Mouse (Mus musculus) MEL (cell line): ENCODE measurements around the gene Agmat. TPM values are rescaled to one million over a fixed set of nuclear protein-coding genes. Genes with fewer than 3 reads are reported as not detected.

ENCODE experiments used
- DNase-seq: peaks from one replicate; pipeline ENCODE4 v3.0.0; 2011; ENCODE audit warnings: low read depth, low spot score
- H3K27ac ChIP-seq: 2 replicates; pipeline ENCODE4 v1.5.1; 2012; ENCODE audit warnings: low read depth, mild to moderate bottlenecking, control low read depth, low read length, moderate library complexity; ENCODE audit not compliant: control insufficient read depth
- H3K27me3 ChIP-seq, 2 experiments: fragments of 150-350 bp in 1 of 2; sonication (generic) in 1 of 2; 2 replicates each; pipeline ENCODE4 v1.6.1; 2012; ENCODE audit warnings: low read length in 2 of 2, mild to moderate bottlenecking in 2 of 2, improper control_type of control experiment in 1 of 2, moderate library complexity in 1 of 2; ENCODE audit not compliant: insufficient read depth in 2 of 2, control insufficient read depth in 1 of 2
- H3K36me3 ChIP-seq, 2 experiments: 2 replicates each; pipeline ENCODE4 v1.6.1; 2012 to 2014; ENCODE audit warnings: low read length in 2 of 2, improper control_type of control experiment in 1 of 2, inconsistent platforms in 1 of 2, mild to moderate bottlenecking in 1 of 2; ENCODE audit not compliant: insufficient read depth in 2 of 2, control insufficient read depth in 1 of 2
- H3K4me1 ChIP-seq, 2 experiments: fragments of 150-350 bp in 1 of 2; sonication (generic) in 1 of 2; 2 replicates each; pipeline ENCODE4 v1.6.1; 2012; ENCODE audit warnings: low read length in 2 of 2, improper control_type of control experiment in 1 of 2, mild to moderate bottlenecking in 1 of 2; ENCODE audit not compliant: insufficient read depth in 2 of 2, control insufficient read depth in 1 of 2
- H3K4me3 ChIP-seq, 2 experiments: fragments of 150-350 bp in 1 of 2; sonication (generic) in 1 of 2; 2 replicates each; pipeline ENCODE4 v1.5.1; 2012; ENCODE audit warnings: low read depth in 2 of 2, low read length in 2 of 2, mild to moderate bottlenecking in 2 of 2, moderate library complexity in 2 of 2, control low read depth in 1 of 2, improper control_type of control experiment in 1 of 2; ENCODE audit not compliant: control insufficient read depth in 1 of 2, insufficient read depth in 1 of 2
- H3K79me2 ChIP-seq: 2 replicates; pipeline ENCODE4 v1.6.1; 2012; ENCODE audit warnings: mild to moderate bottlenecking, low read length, moderate library complexity; ENCODE audit not compliant: control insufficient read depth, poor library complexity, insufficient read depth
- H3K9ac ChIP-seq: 2 replicates; pipeline ENCODE4 v1.6.1; 2012; ENCODE audit warnings: low read depth, mild to moderate bottlenecking, control low read depth, low read length, moderate library complexity; ENCODE audit not compliant: control insufficient read depth, poor library complexity, severe bottlenecking
- H3K9me3 ChIP-seq: fragments of 150-350 bp; sonication (generic); replicated peaks from 2 replicates; pipeline ENCODE4 v1.6.1; 2012; ENCODE audit warnings: mild to moderate bottlenecking, low read length, improper control_type of control experiment, moderate library complexity; ENCODE audit not compliant: insufficient read depth
- BHLHE40 ChIP-seq: IDR thresholded peaks from 2 replicates; pipeline ENCODE4 v1.6.1; 2012; ENCODE audit warnings: low read depth, mild to moderate bottlenecking, inconsistent platforms, low read length, improper control_type of control experiment, borderline replicate concordance
- CHD1 ChIP-seq: IDR thresholded peaks from 2 replicates; pipeline ENCODE4 v1.6.1; 2012; ENCODE audit warnings: low read depth, mild to moderate bottlenecking, inconsistent platforms, low read length, improper control_type of control experiment
- CTCF ChIP-seq, 3 experiments: IDR thresholded peaks in 2 of 3; conservative IDR thresholded peaks in 1 of 3; 2 replicates each; pipeline ENCODE4 v1.5.1; 2011 to 2012; ENCODE audit warnings: low read length in 3 of 3, low read depth in 2 of 3, mild to moderate bottlenecking in 2 of 3, improper control_type of control experiment in 1 of 3, inconsistent platforms in 1 of 3, mixed read lengths in 1 of 3, moderate library complexity in 1 of 3; ENCODE audit not compliant: control insufficient read depth in 1 of 3, insufficient read depth in 1 of 3, poor library complexity in 1 of 3, severe bottlenecking in 1 of 3
- EP300 ChIP-seq, 2 experiments: IDR thresholded peaks; 2 replicates each; pipeline ENCODE4 v1.6.1; 2011; ENCODE audit warnings: improper control_type of control experiment in 2 of 2, low read length in 2 of 2, low read depth in 1 of 2, mild to moderate bottlenecking in 1 of 2
- ETS1 ChIP-seq: IDR thresholded peaks from 2 replicates; pipeline ENCODE4 v1.6.1; 2012; ENCODE audit warnings: low read depth, mild to moderate bottlenecking, inconsistent platforms, low read length, improper control_type of control experiment, moderate library complexity
- GABPA ChIP-seq: IDR thresholded peaks from 2 replicates; pipeline ENCODE4 v1.6.1; 2012; ENCODE audit warnings: low read depth, mild to moderate bottlenecking, inconsistent platforms, low read length, improper control_type of control experiment, moderate library complexity
- HCFC1 ChIP-seq: IDR thresholded peaks from 2 replicates; pipeline ENCODE4 v1.6.1; 2012; ENCODE audit warnings: low read depth, mild to moderate bottlenecking, inconsistent platforms, low read length, improper control_type of control experiment, moderate library complexity
- JUND ChIP-seq: IDR thresholded peaks from 2 replicates; pipeline ENCODE4 v1.6.1; 2011; ENCODE audit warnings: low read depth, mild to moderate bottlenecking, improper control_type of control experiment, low read length
- KAT2A ChIP-seq: conservative IDR thresholded peaks from 2 replicates; pipeline ENCODE4 v1.6.1; 2012; ENCODE audit warnings: low read depth, low read length, improper control_type of control experiment, inconsistent platforms
- MYB ChIP-seq: IDR thresholded peaks from 2 replicates; pipeline ENCODE4 v1.6.1; 2011; ENCODE audit warnings: mild to moderate bottlenecking, low read depth, low read length, improper control_type of control experiment
- POLR2A ChIP-seq, 2 experiments: IDR thresholded peaks; 2 replicates each; pipeline ENCODE4 v1.6.1; 2011 to 2012; ENCODE audit warnings: low read length in 2 of 2, mild to moderate bottlenecking in 2 of 2, control low read depth in 1 of 2, improper control_type of control experiment in 1 of 2, low read depth in 1 of 2, moderate library complexity in 1 of 2; ENCODE audit not compliant: control insufficient read depth in 1 of 2, insufficient read depth in 1 of 2, poor library complexity in 1 of 2
- POLR2AphosphoS2 ChIP-seq: IDR thresholded peaks from 2 replicates; pipeline ENCODE4 v1.6.1; 2011; ENCODE audit warnings: low read length, improper control_type of control experiment
- POLR2AphosphoS5 ChIP-seq: IDR thresholded peaks from 2 replicates; pipeline ENCODE4 v1.6.1; 2012; ENCODE audit warnings: low read depth, borderline replicate concordance, mild to moderate bottlenecking, inconsistent platforms, low read length, moderate library complexity, mixed read lengths
- RAD21 ChIP-seq: IDR thresholded peaks from 2 replicates; pipeline ENCODE4 v1.6.1; 2011; ENCODE audit warnings: mild to moderate bottlenecking, low read depth, low read length, improper control_type of control experiment
- RCOR1 ChIP-seq: IDR thresholded peaks from 2 replicates; pipeline ENCODE4 v1.6.1; 2012; ENCODE audit warnings: low read depth, mild to moderate bottlenecking, inconsistent platforms, low read length, improper control_type of control experiment
- SIN3A ChIP-seq: IDR thresholded peaks from 2 replicates; pipeline ENCODE4 v1.6.1; 2012; ENCODE audit warnings: low read length, improper control_type of control experiment, inconsistent platforms
- TBP ChIP-seq: IDR thresholded peaks from 2 replicates; pipeline ENCODE4 v1.8.0; 2011; ENCODE audit warnings: low read depth, low read length, improper control_type of control experiment
- TCF12 ChIP-seq: IDR thresholded peaks from 2 replicates; pipeline ENCODE4 v1.6.1; 2014; ENCODE audit warnings: low read depth, mild to moderate bottlenecking, inconsistent platforms, low read length, improper control_type of control experiment, moderate library complexity
- USF2 ChIP-seq, 2 experiments: IDR thresholded peaks; 2 replicates each; pipeline ENCODE4 v1.6.1; 2011 to 2012; ENCODE audit warnings: improper control_type of control experiment in 2 of 2, low read length in 2 of 2, borderline replicate concordance in 1 of 2, inconsistent platforms in 1 of 2, low read depth in 1 of 2, mild to moderate bottlenecking in 1 of 2; ENCODE audit not compliant: insufficient read depth in 1 of 2
- ZKSCAN1 ChIP-seq: IDR thresholded peaks from 2 replicates; pipeline ENCODE4 v1.6.1; 2012; ENCODE audit warnings: low read depth, mild to moderate bottlenecking, inconsistent platforms, low read length, improper control_type of control experiment, moderate library complexity
- ZNF384 ChIP-seq: IDR thresholded peaks from 2 replicates; pipeline ENCODE4 v1.6.1; 2012; ENCODE audit warnings: low read depth, mild to moderate bottlenecking, inconsistent platforms, low read length, improper control_type of control experiment
- polyA plus RNA-seq, 2 experiments: library from polyadenylated mRNA; stranded (reverse) in 1 of 2; unstranded in 1 of 2; fragments of >175 nt in 1 of 2; fragments of >200 nt in 1 of 2; gene quantifications; 2 replicates each; pipeline versions ENCODE4 v1.2.1 to v1.2.4; 2012; ENCODE audit warnings: low replicate concordance in 2 of 2, low read depth in 1 of 2; ENCODE audit not compliant: insufficient read length in 2 of 2, insufficient read depth in 1 of 2, missing spikeins in 1 of 2
- total RNA-seq: library from RNA; depleted of rRNA; stranded (reverse); fragments of 300-350 nt; gene quantifications from 2 replicates; pipeline ENCODE4 v1.2.3, GENCODE M21; 2012

Agmat gene
- total and polyA plus RNA-seq, 3 experiments = 0.07 to 0.12 TPM; not detected in 1

- Histone ChIP-seq H3K79me2 (no peaks in the 10 kb centered on the region), H3K27me3 (no peaks in the 10 kb centered on the region), H3K4me1 (no peaks in the 10 kb centered on the region), H3K9ac (no peak overlapping the region), H3K9me3 (no peaks in the 10 kb centered on the region), H3K4me3 (no peak overlapping the region), H3K36me3 (peaks cover 0 to 3% of the 10 kb centered on the region in 2 experiments; a peak in 2 of 4 replicates), H3K27ac (no peak overlapping the region)
- no peak for DNase-seq
- TF ChIP-seq HCFC1 (no peak), POLR2A (IDR thresholded peaks at IDR 0.05; ENCODE audit: control insufficient read depth in 1 of 2, insufficient read depth in 1 of 2, low read depth in 1 of 2, low read length in 2 of 2, poor library complexity in 1 of 2) (no peak), RAD21 (no peak), ETS1 (no peak), GABPA (no peak), USF2 (IDR thresholded peaks at IDR 0.05; ENCODE audit: borderline replicate concordance in 1 of 2, insufficient read depth in 1 of 2, low read depth in 1 of 2, low read length in 2 of 2) (no peak), MYB (no peak), EP300 (IDR thresholded peaks at IDR 0.05; ENCODE audit: low read depth in 1 of 2, low read length in 2 of 2) (no peak), SIN3A (no peak), BHLHE40 (no peak), KAT2A (no peak), RCOR1 (no peak), POLR2AphosphoS2 (no peak), ZNF384 (no peak), POLR2AphosphoS5 (no peak)
Measured at GRCm38 (mm10) chr4:141779828-141780227, 33.4 kb downstream of the Agmat start.

DNA sequence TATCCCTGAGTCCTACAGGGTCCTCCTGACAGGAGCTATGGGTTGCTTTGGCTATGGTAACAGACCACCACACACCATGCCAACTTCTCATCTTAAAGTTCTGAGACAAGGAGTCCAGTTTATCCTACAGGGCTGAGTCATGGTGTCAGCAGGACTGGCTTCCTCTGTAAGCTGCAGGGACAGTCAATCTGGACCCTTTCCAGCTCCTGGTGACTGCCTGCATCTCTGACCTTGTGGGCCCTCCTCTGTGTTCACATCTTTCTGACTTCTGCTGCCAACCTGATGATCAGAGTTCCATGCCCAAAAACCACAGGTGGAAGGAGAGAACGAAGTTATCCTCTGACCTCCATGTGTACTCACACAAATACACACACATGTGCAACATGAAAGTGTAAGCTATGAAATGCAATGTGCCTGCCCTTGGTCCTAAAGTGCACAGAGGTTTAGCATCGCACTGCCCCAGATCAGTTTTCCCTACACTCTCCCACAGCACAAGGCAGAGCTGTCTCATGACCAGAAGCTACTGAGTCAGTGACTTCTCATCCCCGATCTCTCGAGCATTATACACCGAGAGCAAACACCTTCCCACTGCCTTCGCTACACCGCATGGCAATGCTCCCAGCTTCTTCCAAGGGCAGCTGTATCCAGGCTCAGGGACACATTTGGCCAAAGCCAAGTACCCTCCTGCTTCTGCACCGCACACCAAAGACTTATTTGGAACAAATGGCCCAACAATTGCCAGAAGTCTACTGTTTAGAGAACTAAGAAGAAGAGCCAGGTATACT is 34.9 kb downstream of the Agmat start:
- TF ChIP-seq JUND = no peak
- TF ChIP-seq CHD1 = no peak
- no peak for TF ChIP-seq TBP
- TF ChIP-seq RAD21 = no peak
- no peak for TF ChIP-seq CTCF (IDR thresholded peaks at IDR 0.05 in 2 of 3, conservative IDR thresholded peaks at IDR 0.05 in 1 of 3; ENCODE audit: control insufficient read depth in 1 of 3, insufficient read depth in 1 of 3, low read depth in 2 of 3, low read length in 3 of 3, poor library complexity in 1 of 3, severe bottlenecking in 1 of 3)
- no peak for TF ChIP-seq MYB
- no peak for TF ChIP-seq TCF12
- TF ChIP-seq ZKSCAN1 = no peak
- TF ChIP-seq, all 39 proteins: peak for 0
- Histone ChIP-seq H3K36me3 (no peaks in the 10 kb centered on the region; a peak in 1 of 4 replicates), H3K9ac (no peak overlapping the region), H3K4me3 (no peak overlapping the region), H3K79me2 (no peaks in the 10 kb centered on the region), H3K27me3 (no peaks in the 10 kb centered on the region), H3K4me1 (no peaks in the 10 kb centered on the region), H3K27ac (no peak overlapping the region), H3K9me3 (no peaks in the 10 kb centered on the region)
- no peak for DNase-seq
